Mouse (Mus musculus): ENCODE results near the gene Rnf43.

GRCm38 (mm10) chr11:87747312-87747711, 84.8 kb downstream of the Rnf43 start:
- TF ChIP-seq TBP (IDR thresholded peaks at IDR 0.05; ENCODE audit: low read depth, low read length) (no peak), MXI1 (IDR thresholded peaks at IDR 0.05; ENCODE audit: low read depth, low read length) (no peak)
